Mouse (Mus musculus): Measurements from ENCODE around the gene Stau1. TPM values are rescaled to one million over a fixed set of nuclear protein-coding genes. Genes with fewer than 3 reads are reported as not detected.

Gene Stau1
- polyA plus RNA-seq (2015; fragmentation: Nextera tagmentation; extraction: Ambion mirVana) = 34.9 and 35.0 TPM in 2 replicates

DNA sequence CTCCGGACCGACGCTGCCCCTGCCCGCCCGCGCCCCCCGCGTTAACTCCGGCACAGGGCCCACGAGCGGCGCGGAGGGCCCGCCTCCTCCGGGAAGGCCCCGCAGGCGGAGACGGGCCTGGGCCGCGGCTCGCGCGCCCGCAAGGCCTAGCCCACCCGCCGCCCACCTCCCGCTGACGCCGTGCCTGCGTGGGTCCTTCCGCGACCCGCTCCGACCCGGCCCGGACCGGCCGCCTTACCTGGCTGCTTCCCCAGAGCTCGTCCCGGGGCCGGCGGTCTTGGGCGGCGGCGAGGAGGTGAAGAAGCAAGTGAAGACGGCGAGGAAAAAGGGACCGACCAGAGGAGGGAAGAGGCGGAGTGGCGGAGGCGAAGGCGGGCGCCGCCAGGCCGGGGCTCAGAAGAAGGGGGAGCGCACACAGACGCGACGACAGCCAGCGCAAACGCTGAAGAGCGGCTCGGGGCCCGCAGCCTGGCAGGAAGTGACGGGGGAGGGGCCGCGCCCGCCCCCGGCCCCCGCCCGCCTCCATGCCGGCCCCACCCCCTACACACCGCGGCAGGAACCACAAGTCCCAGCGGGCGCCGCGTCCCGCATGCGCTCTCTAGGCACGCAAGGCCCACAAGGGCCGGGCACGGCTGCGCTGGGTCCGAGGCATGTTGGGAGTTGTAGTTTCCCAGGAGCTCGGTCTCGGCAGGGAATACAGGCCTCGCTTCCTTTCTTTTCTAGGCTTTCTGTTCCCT is at the start of gene Stau1:
TSS of gene Stau1 (minus strand) at position 504 of the 737 bp plus-strand sequence.
- H3K27ac ChIP-seq (replicated peaks) = peak within 1 kb of the TSS; percentile 98
- no peaks in the 10 kb centered on the region for H3K27me3 ChIP-seq (ENCODE audit: control insufficient read depth, insufficient read depth, low read length)
- TF ChIP-seq EP300 (optimal IDR thresholded peaks at IDR 0.05) = no peak
- peak; percentile 97 for DNase-seq (ENCODE audit: low spot score)
- no peaks in the 10 kb centered on the region for H3K9me3 ChIP-seq (ENCODE audit: control insufficient read depth, low read length)
- H3K4me3 ChIP-seq (ENCODE audit: low read depth, low read length) = peak within 1 kb of the TSS; percentile 98
- peak within 1 kb of the TSS; percentile 98 for H3K9ac ChIP-seq (ENCODE audit: low read length)
- peak within 1 kb of the TSS; percentile 86 for H3K4me2 ChIP-seq (replicated peaks; ENCODE audit: low read depth)
- WGBS = under 1% methylated on average over 53 of the region's 88 CpGs
- no peaks in the 10 kb centered on the region for H3K36me3 ChIP-seq (ENCODE audit: control insufficient read depth, insufficient read depth, low read length)
- peak; percentile 99 for ATAC-seq (ENCODE audit: low FRiP score, low TSS enrichment)
- H3K4me1 ChIP-seq (replicated peaks; ENCODE audit: control insufficient read depth, insufficient read depth) = peaks cover 7% of the 10 kb centered on the region; the same call in 1 of the 2 replicates

DNA sequence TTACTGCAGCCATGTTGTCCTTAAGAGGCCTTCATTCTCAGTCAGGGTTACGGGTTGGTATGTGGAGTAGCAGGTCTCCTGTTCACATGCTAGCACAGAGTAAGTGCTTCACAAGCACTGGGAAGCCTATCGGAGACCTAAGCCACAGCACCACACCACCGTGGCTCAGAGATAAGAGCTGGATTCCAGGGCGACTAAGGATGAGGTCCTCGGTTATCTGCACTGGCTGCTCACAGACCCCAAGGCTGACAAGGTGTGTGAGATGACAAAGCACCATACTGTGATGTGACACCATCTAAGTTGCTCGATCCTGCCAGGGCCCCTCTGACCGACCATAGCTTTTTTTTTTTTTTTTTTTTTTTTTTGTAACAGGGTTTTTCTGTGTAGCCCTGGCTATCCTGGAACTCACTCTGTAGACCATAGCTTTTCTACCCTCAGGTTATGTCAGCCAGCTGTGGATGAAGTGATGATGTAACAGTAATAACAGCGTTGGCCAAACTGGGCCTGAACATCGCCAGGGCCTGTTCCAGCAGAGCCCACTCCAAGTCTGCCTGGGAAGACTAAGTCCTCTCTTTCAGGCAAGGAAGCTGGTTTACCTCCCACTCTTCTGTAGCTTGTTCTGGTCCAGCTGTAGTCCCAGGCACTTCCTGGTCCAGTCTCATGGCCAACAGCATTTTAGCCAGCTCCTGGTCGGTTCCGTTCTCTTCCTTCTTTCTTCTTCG is 47.5 kb upstream of the Stau1 start:
- DNase-seq (ENCODE audit: low spot score) (no peak), ATAC-seq (ENCODE audit: low FRiP score, low TSS enrichment) (peak; percentile 25; the same call in 1 of the 2 replicates)
- TF ChIP-seq CTCF (IDR thresholded peaks at IDR 0.05; ENCODE audit: low read depth) (no peak), EP300 (optimal IDR thresholded peaks at IDR 0.05) (no peak)
- no peak overlapping the region for H3K4me3 ChIP-seq (ENCODE audit: low read depth, low read length)
- no peak overlapping the region for H3K9ac ChIP-seq (ENCODE audit: low read length)
- WGBS = 87% methylated on average over 12 of the region's 12 CpGs
- H3K4me2 ChIP-seq (replicated peaks; ENCODE audit: low read depth) = no peak overlapping the region
- H3K4me1 ChIP-seq (replicated peaks; ENCODE audit: control insufficient read depth, insufficient read depth) = no peaks in the 10 kb centered on the region
- no peaks in the 10 kb centered on the region for H3K27me3 ChIP-seq (ENCODE audit: control insufficient read depth, insufficient read depth, low read length)
- H3K9me3 ChIP-seq (ENCODE audit: control insufficient read depth, low read length) = no peaks in the 10 kb centered on the region
- no peak overlapping the region for H3K27ac ChIP-seq (replicated peaks)
- peaks cover 49% of the 10 kb centered on the region for H3K36me3 ChIP-seq (ENCODE audit: control insufficient read depth, insufficient read depth, low read length)

- Histone ChIP-seq H3K4me1 (replicated peaks; ENCODE audit: control insufficient read depth, insufficient read depth) (no peaks in the 10 kb centered on the region), H3K9me3 (ENCODE audit: control insufficient read depth, low read length) (no peaks in the 10 kb centered on the region), H3K27me3 (ENCODE audit: control insufficient read depth, insufficient read depth, low read length) (no peaks in the 10 kb centered on the region), H3K27ac (replicated peaks) (no peak overlapping the region), H3K36me3 (ENCODE audit: control insufficient read depth, insufficient read depth, low read length) (peaks cover 58% of the 10 kb centered on the region), H3K4me2 (replicated peaks; ENCODE audit: low read depth) (no peak overlapping the region), H3K9ac (ENCODE audit: low read length) (no peak overlapping the region), H3K4me3 (ENCODE audit: low read depth, low read length) (no peak overlapping the region)
- no peak for DNase-seq (ENCODE audit: low spot score)
- TF ChIP-seq EP300 (optimal IDR thresholded peaks at IDR 0.05) = no peak
- TF ChIP-seq CTCF (IDR thresholded peaks at IDR 0.05; ENCODE audit: low read depth) = no peak
- no peak for ATAC-seq (ENCODE audit: low FRiP score, low TSS enrichment)
- WGBS = 69% methylated on average over 8 of the region's 8 CpGs
Measured at GRCm38 (mm10) chr2:167039386-167039785, 43.3 kb upstream of the Stau1 start.

DNA sequence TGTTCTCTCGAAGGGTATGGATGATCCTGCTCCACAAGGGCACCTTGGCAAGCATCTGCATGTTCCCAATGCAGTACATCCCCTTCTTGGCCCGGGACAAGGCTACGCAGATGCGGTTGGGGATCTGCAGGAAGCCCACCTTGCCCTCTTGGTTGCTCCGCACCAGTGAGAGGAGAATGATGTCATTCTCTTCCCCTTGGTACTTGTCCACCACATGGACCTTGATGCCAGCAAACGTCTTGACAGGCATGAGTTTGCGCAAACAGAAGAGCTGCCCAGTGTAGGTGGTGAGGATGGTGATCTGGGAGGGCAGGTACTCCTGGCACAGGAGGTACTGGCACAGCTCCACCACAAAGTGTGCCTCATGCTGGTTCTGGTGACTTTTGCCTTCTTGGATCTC is 42.6 kb upstream of the Stau1 start:
- Histone ChIP-seq H3K27me3 (ENCODE audit: control insufficient read depth, insufficient read depth, low read length) (no peaks in the 10 kb centered on the region), H3K36me3 (ENCODE audit: control insufficient read depth, insufficient read depth, low read length) (peaks cover 57% of the 10 kb centered on the region), H3K27ac (replicated peaks) (no peak overlapping the region), H3K4me3 (ENCODE audit: low read depth, low read length) (no peak overlapping the region), H3K4me2 (replicated peaks; ENCODE audit: low read depth) (no peak overlapping the region), H3K9me3 (ENCODE audit: control insufficient read depth, low read length) (no peaks in the 10 kb centered on the region), H3K9ac (ENCODE audit: low read length) (no peak overlapping the region), H3K4me1 (replicated peaks; ENCODE audit: control insufficient read depth, insufficient read depth) (no peaks in the 10 kb centered on the region)
- WGBS = 94% methylated on average over 7 of the region's 7 CpGs
- no peak for ATAC-seq (ENCODE audit: low FRiP score, low TSS enrichment)
- DNase-seq (ENCODE audit: low spot score) = no peak
- TF ChIP-seq CTCF (IDR thresholded peaks at IDR 0.05; ENCODE audit: low read depth) = no peak
- no peak for TF ChIP-seq EP300 (optimal IDR thresholded peaks at IDR 0.05)

DNA sequence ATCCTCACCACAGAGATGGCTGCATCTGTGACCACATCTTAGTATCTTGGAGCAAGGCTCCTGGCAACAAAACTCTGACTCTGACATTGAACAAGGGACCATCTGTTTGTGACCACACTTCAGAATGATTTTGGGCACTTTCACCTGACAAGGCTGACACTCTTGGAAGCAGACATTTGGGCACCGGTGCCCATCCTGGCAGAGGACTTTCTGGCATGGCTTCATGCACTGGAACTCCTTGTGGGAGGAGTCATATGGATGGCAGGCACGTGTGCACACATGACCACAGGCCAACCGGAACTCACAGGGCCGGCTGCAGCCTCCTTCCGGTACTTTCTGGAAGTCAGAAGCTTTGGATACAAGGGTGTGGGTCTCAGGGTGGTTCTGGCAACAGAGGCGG is 42.2 kb upstream of the Stau1 start:
- no peaks in the 10 kb centered on the region for H3K27me3 ChIP-seq (ENCODE audit: control insufficient read depth, insufficient read depth, low read length)
- H3K4me3 ChIP-seq (ENCODE audit: low read depth, low read length) = no peak overlapping the region
- no peaks in the 10 kb centered on the region for H3K9me3 ChIP-seq (ENCODE audit: control insufficient read depth, low read length)
- TF ChIP-seq EP300 (optimal IDR thresholded peaks at IDR 0.05) (no peak), CTCF (IDR thresholded peaks at IDR 0.05; ENCODE audit: low read depth) (no peak)
- DNase-seq (ENCODE audit: low spot score) (no peak), ATAC-seq (ENCODE audit: low FRiP score, low TSS enrichment) (no peak)
- WGBS = 82% methylated on average over 6 of the region's 6 CpGs
- H3K27ac ChIP-seq (replicated peaks) = no peak overlapping the region
- no peak overlapping the region for H3K4me2 ChIP-seq (replicated peaks; ENCODE audit: low read depth)
- H3K36me3 ChIP-seq (ENCODE audit: control insufficient read depth, insufficient read depth, low read length) = peaks cover 61% of the 10 kb centered on the region
- H3K9ac ChIP-seq (ENCODE audit: low read length) = no peak overlapping the region
- H3K4me1 ChIP-seq (replicated peaks; ENCODE audit: control insufficient read depth, insufficient read depth) = no peaks in the 10 kb centered on the region

- peaks cover 60% of the 10 kb centered on the region for H3K36me3 ChIP-seq (ENCODE audit: control insufficient read depth, insufficient read depth, low read length)
- ATAC-seq (ENCODE audit: low FRiP score, low TSS enrichment) = 0 out of 2 replicates have a peak, but pooled peaks have one; percentile 16
- no peak for DNase-seq (ENCODE audit: low spot score)
- H3K27ac ChIP-seq (replicated peaks) = no peak overlapping the region
- TF ChIP-seq EP300 (optimal IDR thresholded peaks at IDR 0.05) = no peak
- no peak for TF ChIP-seq CTCF (IDR thresholded peaks at IDR 0.05; ENCODE audit: low read depth)
- no peaks in the 10 kb centered on the region for H3K4me1 ChIP-seq (replicated peaks; ENCODE audit: control insufficient read depth, insufficient read depth)
- H3K4me2 ChIP-seq (replicated peaks; ENCODE audit: low read depth) = no peak overlapping the region
- H3K9ac ChIP-seq (ENCODE audit: low read length) = no peak overlapping the region
- H3K27me3 ChIP-seq (ENCODE audit: control insufficient read depth, insufficient read depth, low read length) = no peaks in the 10 kb centered on the region
- no peaks in the 10 kb centered on the region for H3K9me3 ChIP-seq (ENCODE audit: control insufficient read depth, low read length)
- H3K4me3 ChIP-seq (ENCODE audit: low read depth, low read length) = no peak overlapping the region
- WGBS = 95% methylated on average over 12 of the region's 12 CpGs
Measured at GRCm38 (mm10) chr2:167037710-167038109, 41.6 kb upstream of the Stau1 start.

All from stomach, postnatal 0 days (tissue).